Mouse (Mus musculus) heart, postnatal 4 days (tissue): ENCODE data around the gene Aspm. TPM values are rescaled to one million over a fixed set of nuclear protein-coding genes. Genes with fewer than 3 reads are reported as not detected.

Experiments
- DNase-seq: peaks from one replicate; pipeline ENCODE4 v3.0.0; 2021
- total RNA-seq, 2 experiments: library from RNA; stranded (reverse); gene quantifications; 2 replicates each; pipeline ENCODE4 v1.2.3; 2021

Gene Aspm
- total RNA-seq, 2 experiments from 2014 or later: 26.1 to 30.2 TPM

- no peak for DNase-seq
Measured at GRCm38 (mm10) chr1:139514556-139514955, 60.0 kb downstream of the Aspm start.

Other genes starting within 250 kb of the Aspm start
- gene Crb1, start 77.7 kb upstream of the Aspm start, total RNA-seq: under 1 TPM; 0.07 to 0.12 TPM
- 10 to 100 TPM; 23.6 to 26.3 TPM for gene Zbtb41, start 32.5 kb upstream of the Aspm start, total RNA-seq
- gene F13b, start 46.9 kb downstream of the Aspm start, total RNA-seq: not detected
- not detected for gene Cfhr1, start 105.5 kb downstream of the Aspm start, total RNA-seq